Mouse (Mus musculus): ENCODE results near the gene Dusp16. TPM values are rescaled to one million over a fixed set of nuclear protein-coding genes. Genes with fewer than 3 reads are reported as not detected.

The Dusp16 gene
- polyA plus RNA-seq, 1 experiment from 2014 or later, result 12.3 TPM

DNA sequence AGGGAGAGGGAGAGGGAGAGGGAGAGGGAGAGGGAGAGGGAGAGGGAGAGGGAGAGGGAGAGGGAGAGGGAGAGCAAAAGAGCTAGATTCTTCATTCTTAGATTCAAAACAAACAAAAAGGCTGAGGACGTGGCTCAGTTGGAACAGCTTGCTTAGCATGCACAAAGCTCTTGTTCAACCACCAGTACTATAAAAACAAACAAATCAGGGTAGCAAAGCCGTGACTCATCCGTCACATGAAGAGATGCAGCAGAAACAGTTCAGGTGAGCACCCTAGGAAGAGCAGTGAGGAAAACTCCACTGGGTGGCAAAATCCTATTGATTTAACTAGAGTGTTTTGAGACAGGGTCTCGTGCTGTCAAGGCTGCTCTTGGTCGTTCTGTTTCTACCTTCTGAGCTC is 27.3 kb upstream of the Dusp16 start:
- WGBS, result 54% methylated on average over 5 of the region's 5 CpGs
- no peaks in the 10 kb centered on the region for H3K9me3 ChIP-seq (ENCODE audit: control insufficient read depth, low read length)
- no peaks in the 10 kb centered on the region for H3K4me1 ChIP-seq (ENCODE audit: control insufficient read depth, insufficient read depth, low read length)
- H3K36me3 ChIP-seq (ENCODE audit: control insufficient read depth, insufficient read depth, low read length), result no peaks in the 10 kb centered on the region
- no peak for ATAC-seq (ENCODE audit: low FRiP score, low TSS enrichment)
- H3K4me2 ChIP-seq (replicated peaks; ENCODE audit: low read depth, low read length), result no peak overlapping the region
- H3K4me3 ChIP-seq (ENCODE audit: low read length), result no peak overlapping the region
- no peak overlapping the region for H3K9ac ChIP-seq (ENCODE audit: low read depth, low read length)
- no peaks in the 10 kb centered on the region for H3K27me3 ChIP-seq (ENCODE audit: control insufficient read depth, insufficient read depth, low read length)
- no peak overlapping the region for H3K27ac ChIP-seq (ENCODE audit: low read depth, low read length)

DNA sequence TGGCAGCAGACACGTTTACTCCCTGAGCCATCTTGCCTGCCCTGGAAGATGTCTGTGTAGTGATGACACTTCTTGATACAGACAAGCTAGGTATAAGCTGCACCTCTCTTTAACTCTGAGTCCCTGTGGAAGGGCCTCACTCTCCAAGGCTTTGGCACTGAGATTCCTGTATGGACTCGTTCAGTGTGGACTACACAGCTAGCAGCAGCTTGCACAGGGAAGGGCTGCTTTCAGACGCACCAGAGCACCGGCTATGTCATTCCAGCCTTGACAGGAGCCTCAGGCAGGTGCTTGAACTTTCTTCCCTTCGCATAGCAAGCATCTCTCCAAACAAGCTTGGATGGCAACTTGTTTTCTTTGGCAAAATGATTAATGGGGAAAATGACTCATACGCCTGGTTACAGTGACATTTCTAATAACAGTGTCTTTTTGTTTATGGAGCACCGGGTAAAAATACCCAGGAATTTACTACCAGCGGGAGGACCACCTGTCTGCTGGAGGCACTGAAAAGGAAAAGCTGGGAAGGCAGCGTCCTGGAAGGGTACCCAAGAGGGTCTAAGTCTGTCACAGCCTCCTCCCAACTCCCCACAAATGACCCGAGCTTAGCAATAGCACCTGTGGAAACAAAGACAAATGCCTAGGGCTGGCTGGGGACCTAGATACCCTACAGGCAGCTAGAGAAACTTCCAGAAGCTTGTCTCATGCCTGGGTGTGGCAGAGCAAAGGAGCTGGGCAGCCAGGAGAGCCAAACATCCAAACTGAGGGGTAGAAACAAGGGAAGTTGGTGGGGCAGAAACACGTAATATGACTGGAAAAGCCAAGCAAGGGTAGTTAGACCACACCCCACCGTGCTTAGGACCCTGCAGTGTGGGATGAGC is 24.9 kb upstream of the Dusp16 start:
- no peaks in the 10 kb centered on the region for H3K27me3 ChIP-seq (ENCODE audit: control insufficient read depth, insufficient read depth, low read length)
- H3K27ac ChIP-seq (ENCODE audit: low read depth, low read length), result no peak overlapping the region
- no peak overlapping the region for H3K9ac ChIP-seq (ENCODE audit: low read depth, low read length)
- 40% methylated on average over 12 of the region's 12 CpGs for WGBS
- ATAC-seq (ENCODE audit: low FRiP score, low TSS enrichment), result no peak
- H3K36me3 ChIP-seq (ENCODE audit: control insufficient read depth, insufficient read depth, low read length), result no peaks in the 10 kb centered on the region
- no peak overlapping the region for H3K4me3 ChIP-seq (ENCODE audit: low read length)
- H3K4me2 ChIP-seq (replicated peaks; ENCODE audit: low read depth, low read length), result no peak overlapping the region
- H3K9me3 ChIP-seq (ENCODE audit: control insufficient read depth, low read length), result no peaks in the 10 kb centered on the region
- H3K4me1 ChIP-seq (ENCODE audit: control insufficient read depth, insufficient read depth, low read length), result no peaks in the 10 kb centered on the region

DNA sequence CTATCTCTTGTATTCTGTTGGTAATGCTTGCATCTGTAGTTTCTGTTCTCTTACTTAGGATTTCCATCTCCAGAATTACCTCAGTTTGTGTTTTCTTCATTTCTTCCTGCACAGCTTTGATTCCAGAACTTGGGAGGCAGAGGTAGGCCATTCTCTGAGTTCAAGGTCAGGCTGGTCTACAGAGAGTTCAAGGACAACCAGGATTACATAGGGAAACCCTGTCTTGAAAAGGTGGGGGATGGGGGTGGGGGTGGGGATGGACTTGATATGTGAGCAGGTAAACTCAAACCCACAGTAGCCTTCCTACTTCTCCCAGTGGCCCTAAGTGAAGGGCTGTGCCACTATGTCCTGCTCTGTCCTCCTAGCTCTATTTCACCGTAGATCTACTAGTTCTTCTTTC is 20.6 kb upstream of the Dusp16 start:
- Histone ChIP-seq H3K4me1 (ENCODE audit: control insufficient read depth, insufficient read depth, low read length) (no peaks in the 10 kb centered on the region), H3K4me2 (replicated peaks; ENCODE audit: low read depth, low read length) (no peak overlapping the region), H3K9me3 (ENCODE audit: control insufficient read depth, low read length) (no peaks in the 10 kb centered on the region), H3K27me3 (ENCODE audit: control insufficient read depth, insufficient read depth, low read length) (no peaks in the 10 kb centered on the region), H3K4me3 (ENCODE audit: low read length) (no peak overlapping the region), H3K36me3 (ENCODE audit: control insufficient read depth, insufficient read depth, low read length) (no peaks in the 10 kb centered on the region), H3K9ac (ENCODE audit: low read depth, low read length) (no peak overlapping the region), H3K27ac (ENCODE audit: low read depth, low read length) (no peak overlapping the region)
- WGBS, result 64% methylated on average over 1 of the region's 1 CpGs
- ATAC-seq (ENCODE audit: low FRiP score, low TSS enrichment), result no peak

DNA sequence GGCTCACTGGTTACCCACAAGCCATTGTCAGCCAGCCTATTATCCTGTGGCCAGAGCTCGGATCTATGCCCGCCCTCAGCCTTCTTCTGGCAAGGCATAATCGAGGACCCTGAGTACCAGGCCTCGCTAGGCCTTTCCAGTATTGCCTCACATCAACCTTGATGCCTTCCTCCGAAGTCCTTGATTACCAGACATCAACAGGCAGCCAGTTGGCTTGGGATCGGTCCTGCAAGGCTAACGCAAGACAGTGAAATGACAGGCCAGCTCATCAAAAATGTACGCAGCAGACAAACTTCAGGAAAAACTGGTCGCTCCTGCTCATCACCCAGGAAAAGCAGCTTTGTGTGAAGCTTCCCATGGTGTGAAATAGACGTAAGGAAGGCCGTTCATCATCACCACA is 15.4 kb upstream of the Dusp16 start:
- Histone ChIP-seq H3K27ac (ENCODE audit: low read depth, low read length) (no peak overlapping the region), H3K36me3 (ENCODE audit: control insufficient read depth, insufficient read depth, low read length) (no peaks in the 10 kb centered on the region), H3K27me3 (ENCODE audit: control insufficient read depth, insufficient read depth, low read length) (no peaks in the 10 kb centered on the region), H3K4me2 (replicated peaks; ENCODE audit: low read depth, low read length) (no peak overlapping the region), H3K4me3 (ENCODE audit: low read length) (no peak overlapping the region), H3K9me3 (ENCODE audit: control insufficient read depth, low read length) (no peaks in the 10 kb centered on the region), H3K4me1 (ENCODE audit: control insufficient read depth, insufficient read depth, low read length) (no peaks in the 10 kb centered on the region), H3K9ac (ENCODE audit: low read depth, low read length) (no peak overlapping the region)
- WGBS, result 90% methylated on average over 11 of the region's 11 CpGs
- no peak for ATAC-seq (ENCODE audit: low FRiP score, low TSS enrichment)

DNA sequence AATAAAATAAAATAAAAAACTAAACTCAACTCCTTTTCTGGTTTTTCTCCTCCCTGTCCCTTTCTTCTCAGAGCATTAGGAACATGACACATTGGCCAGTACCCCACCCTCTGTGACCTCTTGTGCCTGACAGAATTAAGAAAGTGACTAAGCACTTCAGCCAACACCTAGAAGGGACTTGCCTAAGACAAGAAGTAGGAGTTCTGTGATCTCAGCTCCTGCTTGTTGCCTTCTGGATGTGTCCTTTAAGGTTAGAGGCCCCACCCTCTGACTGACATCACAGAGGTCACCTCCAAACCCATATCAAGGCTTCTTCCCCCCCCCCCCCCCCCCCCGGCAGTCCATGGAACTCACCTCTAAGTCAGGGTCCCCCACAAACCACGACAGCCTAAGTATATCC is 14.7 kb upstream of the Dusp16 start:
- no peak for ATAC-seq (ENCODE audit: low FRiP score, low TSS enrichment)
- H3K4me3 ChIP-seq (ENCODE audit: low read length), result no peak overlapping the region
- H3K27me3 ChIP-seq (ENCODE audit: control insufficient read depth, insufficient read depth, low read length), result no peaks in the 10 kb centered on the region
- no peaks in the 10 kb centered on the region for H3K36me3 ChIP-seq (ENCODE audit: control insufficient read depth, insufficient read depth, low read length)
- H3K4me2 ChIP-seq (replicated peaks; ENCODE audit: low read depth, low read length), result no peak overlapping the region
- WGBS, result 92% methylated on average over 1 of the region's 2 CpGs
- no peaks in the 10 kb centered on the region for H3K9me3 ChIP-seq (ENCODE audit: control insufficient read depth, low read length)
- H3K27ac ChIP-seq (ENCODE audit: low read depth, low read length), result no peak overlapping the region
- no peaks in the 10 kb centered on the region for H3K4me1 ChIP-seq (ENCODE audit: control insufficient read depth, insufficient read depth, low read length)
- no peak overlapping the region for H3K9ac ChIP-seq (ENCODE audit: low read depth, low read length)

DNA sequence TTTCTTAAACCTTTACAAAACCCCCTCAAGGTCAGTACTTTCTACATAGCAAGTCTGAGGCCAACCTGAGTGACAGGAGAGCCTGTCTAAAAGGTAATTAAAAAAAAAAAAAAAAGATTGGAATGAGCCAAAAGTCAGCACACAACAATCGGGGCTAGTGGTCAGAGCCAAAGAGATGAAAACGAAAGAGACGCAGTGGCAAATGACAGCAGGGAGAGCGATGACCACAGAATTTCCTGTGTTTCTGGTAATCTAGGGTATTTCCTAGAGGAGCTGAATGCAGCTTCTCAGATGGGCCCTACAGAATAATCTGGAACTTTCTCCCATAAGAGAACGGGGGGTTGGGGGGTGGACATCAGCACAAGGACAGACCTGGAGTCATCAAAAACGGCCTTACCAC is 13.7 kb upstream of the Dusp16 start:
- H3K4me2 ChIP-seq (replicated peaks; ENCODE audit: low read depth, low read length), result no peak overlapping the region
- H3K9ac ChIP-seq (ENCODE audit: low read depth, low read length), result no peak overlapping the region
- no peaks in the 10 kb centered on the region for H3K4me1 ChIP-seq (ENCODE audit: control insufficient read depth, insufficient read depth, low read length)
- 89% methylated on average over 6 of the region's 6 CpGs for WGBS
- H3K27ac ChIP-seq (ENCODE audit: low read depth, low read length), result no peak overlapping the region
- H3K9me3 ChIP-seq (ENCODE audit: control insufficient read depth, low read length), result no peaks in the 10 kb centered on the region
- no peaks in the 10 kb centered on the region for H3K27me3 ChIP-seq (ENCODE audit: control insufficient read depth, insufficient read depth, low read length)
- no peaks in the 10 kb centered on the region for H3K36me3 ChIP-seq (ENCODE audit: control insufficient read depth, insufficient read depth, low read length)
- no peak for ATAC-seq (ENCODE audit: low FRiP score, low TSS enrichment)
- no peak overlapping the region for H3K4me3 ChIP-seq (ENCODE audit: low read length)

DNA sequence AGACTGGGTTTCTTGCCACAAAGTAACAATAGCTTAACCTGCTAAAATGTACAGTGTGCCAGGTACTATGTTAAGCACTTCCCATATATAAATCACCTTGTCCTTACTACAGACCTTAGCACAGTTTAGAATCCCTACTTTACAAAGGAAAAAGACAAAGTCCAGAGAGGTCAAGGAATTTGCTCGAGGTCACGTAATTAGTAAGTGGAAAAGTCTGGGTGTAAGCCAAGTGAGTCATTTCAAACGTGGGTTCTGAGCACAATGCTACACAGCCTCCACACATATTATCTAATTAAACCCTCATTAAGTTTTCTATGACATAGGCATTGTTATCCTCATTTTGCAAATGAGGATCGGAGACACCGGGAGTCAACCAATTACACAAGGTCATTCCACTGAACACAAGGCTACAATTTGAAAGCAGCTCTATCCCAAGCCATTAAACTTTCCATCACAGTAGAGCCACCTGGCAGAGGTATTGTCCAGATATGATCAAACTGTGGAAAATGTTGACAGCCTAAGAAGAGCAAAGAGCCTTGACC is 12.4 kb upstream of the Dusp16 start:
- H3K27ac ChIP-seq (ENCODE audit: low read depth, low read length), result no peak overlapping the region
- no peak overlapping the region for H3K4me2 ChIP-seq (replicated peaks; ENCODE audit: low read depth, low read length)
- no peak overlapping the region for H3K9ac ChIP-seq (ENCODE audit: low read depth, low read length)
- H3K9me3 ChIP-seq (ENCODE audit: control insufficient read depth, low read length), result no peaks in the 10 kb centered on the region
- ATAC-seq (ENCODE audit: low FRiP score, low TSS enrichment), result no peak
- no peaks in the 10 kb centered on the region for H3K27me3 ChIP-seq (ENCODE audit: control insufficient read depth, insufficient read depth, low read length)
- no peaks in the 10 kb centered on the region for H3K4me1 ChIP-seq (ENCODE audit: control insufficient read depth, insufficient read depth, low read length)
- H3K36me3 ChIP-seq (ENCODE audit: control insufficient read depth, insufficient read depth, low read length), result no peaks in the 10 kb centered on the region
- H3K4me3 ChIP-seq (ENCODE audit: low read length), result no peak overlapping the region
- 79% methylated on average over 5 of the region's 5 CpGs for WGBS

DNA sequence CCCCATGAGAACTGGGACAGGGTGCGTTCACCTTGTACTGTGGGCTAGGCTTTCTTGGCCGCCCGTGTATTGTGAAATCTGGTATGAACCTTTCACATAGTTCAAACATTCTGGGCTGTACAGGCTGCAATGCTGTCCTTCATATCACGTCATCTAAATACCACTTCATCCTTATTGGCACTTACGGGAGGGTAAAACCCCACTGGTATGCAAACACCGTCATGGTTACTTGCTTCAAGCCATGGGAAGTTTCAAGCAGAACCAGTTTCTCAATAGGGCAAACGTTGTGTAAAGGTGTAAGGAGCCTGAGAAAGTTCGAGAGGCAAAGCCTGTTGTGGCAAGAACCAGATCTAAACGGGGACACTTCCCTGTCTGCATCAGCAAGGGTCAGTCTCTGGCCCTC is 10.2 kb upstream of the Dusp16 start:
- Histone ChIP-seq H3K9me3 (ENCODE audit: control insufficient read depth, low read length) (no peaks in the 10 kb centered on the region), H3K9ac (ENCODE audit: low read depth, low read length) (no peak overlapping the region), H3K4me2 (replicated peaks; ENCODE audit: low read depth, low read length) (no peak overlapping the region), H3K36me3 (ENCODE audit: control insufficient read depth, insufficient read depth, low read length) (no peaks in the 10 kb centered on the region), H3K4me1 (ENCODE audit: control insufficient read depth, insufficient read depth, low read length) (no peaks in the 10 kb centered on the region), H3K27me3 (ENCODE audit: control insufficient read depth, insufficient read depth, low read length) (no peaks in the 10 kb centered on the region), H3K27ac (ENCODE audit: low read depth, low read length) (peak overlapping the region; percentile 62; the same call in 1 of the 2 replicates), H3K4me3 (ENCODE audit: low read length) (no peak overlapping the region)
- 71% methylated on average over 9 of the region's 9 CpGs for WGBS
- ATAC-seq (ENCODE audit: low FRiP score, low TSS enrichment), result peak; percentile 49

DNA sequence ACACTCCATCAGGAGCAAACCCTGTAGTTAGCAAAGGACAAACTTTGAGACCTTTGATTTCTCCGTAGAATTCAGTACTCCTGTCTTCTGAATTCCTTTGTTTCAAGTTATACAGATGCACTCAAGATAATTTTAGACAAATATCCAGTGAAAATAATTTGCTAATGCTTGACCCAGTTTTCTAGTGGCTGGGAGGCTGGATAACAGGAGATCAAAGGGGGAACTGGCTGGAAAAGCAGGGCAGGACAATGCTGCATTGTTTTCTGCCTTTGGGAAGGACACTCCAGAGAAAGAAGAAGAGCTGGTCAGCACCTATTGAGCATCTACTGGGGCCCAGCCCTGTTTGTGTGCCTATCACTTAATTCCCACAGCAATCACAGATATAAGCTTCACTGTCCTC is 9.1 kb upstream of the Dusp16 start:
- Histone ChIP-seq H3K36me3 (ENCODE audit: control insufficient read depth, insufficient read depth, low read length) (no peaks in the 10 kb centered on the region), H3K4me1 (ENCODE audit: control insufficient read depth, insufficient read depth, low read length) (no peaks in the 10 kb centered on the region), H3K27me3 (ENCODE audit: control insufficient read depth, insufficient read depth, low read length) (no peaks in the 10 kb centered on the region), H3K9me3 (ENCODE audit: control insufficient read depth, low read length) (no peaks in the 10 kb centered on the region), H3K27ac (ENCODE audit: low read depth, low read length) (no peak overlapping the region), H3K4me2 (replicated peaks; ENCODE audit: low read depth, low read length) (no peak overlapping the region), H3K4me3 (ENCODE audit: low read length) (no peak overlapping the region), H3K9ac (ENCODE audit: low read depth, low read length) (no peak overlapping the region)
- 36% methylated on average over 1 of the region's 1 CpGs for WGBS
- no peak for ATAC-seq (ENCODE audit: low FRiP score, low TSS enrichment)

Data from kidney, embryonic 14.5 days (tissue).